In the genomic region with DNA sequence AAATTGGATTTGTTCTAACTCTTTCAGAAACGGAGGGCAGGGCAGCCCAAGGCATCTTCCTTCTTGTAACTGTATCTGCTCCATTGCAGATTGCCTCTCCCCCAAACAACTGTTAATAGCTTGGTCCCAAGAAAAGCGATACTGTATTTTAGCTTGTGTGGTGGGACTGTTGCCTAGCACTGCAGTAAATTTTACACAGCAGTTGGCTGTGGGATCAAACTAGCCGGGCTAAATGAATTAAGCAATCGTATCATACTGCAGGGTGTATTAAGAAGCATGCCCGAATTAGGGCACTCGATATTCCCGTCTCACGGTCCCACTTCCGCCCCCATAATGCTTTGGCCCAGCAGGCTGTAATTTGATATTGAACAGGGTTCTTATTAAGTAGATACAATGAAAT, we compare ENCODE assay signal across 15 mouse cellular contexts.
DNase-seq lines count a peak whose midpoint lies in the region; ATAC-seq lines count a peak whose summit lies in the region.
"Had no signal": no experiment of that assay in that cellular context is flagged by ENCODE, and none has a peak within 500 bp of the region (broad histone marks: within the 10 kb centered on the region; RNA-seq: fewer than 3 reads in every experiment).

No protein-coding gene starts in this region.

- H3K4me2 ChIP-seq in embryonic facial prominence, embryonic 11.5 days (ENCODE audit: low read depth, low read length), result no peak overlapping the region
- H3K4me2 ChIP-seq in lung, embryonic 15.5 days, result peak overlapping the region; percentile 41
- peak overlapping the region; percentile 41 for H3K4me2 ChIP-seq in stomach, embryonic 15.5 days
- H3K4me2 ChIP-seq: forebrain, embryonic 12.5 days; heart, embryonic 11.5 days had no signal

- H3K9me3 ChIP-seq in embryonic facial prominence, embryonic 11.5 days (replicated peaks; ENCODE audit: control insufficient read depth, low read length), result no peaks in the 10 kb centered on the region
- no peaks in the 10 kb centered on the region for H3K9me3 ChIP-seq in embryonic facial prominence, embryonic 10.5 days
- H3K9me3 ChIP-seq in lung, embryonic 15.5 days, result no peaks in the 10 kb centered on the region
- no peaks in the 10 kb centered on the region for H3K9me3 ChIP-seq in limb, embryonic 10.5 days (replicated peaks)
- no peaks in the 10 kb centered on the region for H3K9me3 ChIP-seq in stomach, embryonic 15.5 days
- H3K9me3 ChIP-seq: forebrain, embryonic 12.5 days had no signal

- no peak overlapping the region for H3K9ac ChIP-seq in embryonic facial prominence, embryonic 11.5 days (replicated peaks; ENCODE audit: low read length)
- H3K9ac ChIP-seq in lung, embryonic 15.5 days, result no peak overlapping the region
- H3K9ac ChIP-seq in stomach, embryonic 15.5 days, result no peak overlapping the region
- H3K9ac ChIP-seq: forebrain, embryonic 12.5 days had no signal

- H3K4me1 ChIP-seq in embryonic facial prominence, embryonic 11.5 days (ENCODE audit: control insufficient read depth, insufficient read depth, low read length), result no peaks in the 10 kb centered on the region
- peaks cover 6% of the 10 kb centered on the region for H3K4me1 ChIP-seq in embryonic facial prominence, embryonic 10.5 days
- H3K4me1 ChIP-seq in lung, embryonic 15.5 days, result no peaks in the 10 kb centered on the region
- H3K4me1 ChIP-seq in limb, embryonic 10.5 days, result peaks cover 17% of the 10 kb centered on the region; the same call in 1 of the 2 replicates
- H3K4me1 ChIP-seq in stomach, embryonic 15.5 days, result 0 out of 2 replicates have a peak, but pooled peaks cover 5% of the 10 kb centered on the region
- H3K4me1 ChIP-seq: forebrain, embryonic 12.5 days had no signal

- no peak overlapping the region for H3K4me3 ChIP-seq in embryonic facial prominence, embryonic 11.5 days (ENCODE audit: low read depth, low read length)
- H3K4me3 ChIP-seq in embryonic facial prominence, embryonic 10.5 days, result no peak overlapping the region
- H3K4me3 ChIP-seq in lung, embryonic 15.5 days, result no peak overlapping the region
- H3K4me3 ChIP-seq in limb, embryonic 10.5 days, result peak overlapping the region; percentile 29
- H3K4me3 ChIP-seq in stomach, embryonic 15.5 days (replicated peaks), result peak overlapping the region; percentile 9
- H3K4me3 ChIP-seq: forebrain, embryonic 12.5 days; megakaryocyte, embryonic 14.5 days had no signal

- 57% methylated on average over 9 of the region's 9 CpGs for WGBS in embryonic facial prominence, embryonic 11.5 days
- WGBS in embryonic facial prominence, embryonic 10.5 days, result 79% methylated on average over 9 of the region's 9 CpGs
- WGBS in lung, embryonic 15.5 days, result 52% methylated on average over 9 of the region's 9 CpGs
- WGBS in limb, embryonic 10.5 days, result 68% methylated on average over 9 of the region's 9 CpGs
- 44% methylated on average over 9 of the region's 9 CpGs for WGBS in stomach, embryonic 15.5 days

- DNase-seq in embryonic facial prominence, embryonic 11.5 days (ENCODE audit: low spot score), result peak; percentile 38
- no peak for DNase-seq in embryonic facial prominence, embryonic 10.5 days (ENCODE audit: low spot score)
- no peak for DNase-seq in lung, postnatal 25 days (ENCODE audit: low spot score)
- DNase-seq in limb, embryonic 10.5 days (ENCODE audit: low spot score), result peak; percentile 40
- no peak for DNase-seq in ovary, postnatal 10 days (ENCODE audit: low spot score)
- no peak for DNase-seq in heart, adult 9 months (ENCODE audit: low spot score in 2 of 2)
- DNase-seq: adrenal gland, postnatal 36 days; cerebellum, adult 11 months; liver; thymus, postnatal 14 days had no signal

- H3K36me3 ChIP-seq in embryonic facial prominence, embryonic 11.5 days (replicated peaks; ENCODE audit: control insufficient read depth, insufficient read depth, low read depth, low read length), result no peaks in the 10 kb centered on the region
- no peaks in the 10 kb centered on the region for H3K36me3 ChIP-seq in embryonic facial prominence, embryonic 10.5 days (replicated peaks)
- H3K36me3 ChIP-seq in lung, embryonic 15.5 days, result no peaks in the 10 kb centered on the region
- no peaks in the 10 kb centered on the region for H3K36me3 ChIP-seq in limb, embryonic 10.5 days
- no peaks in the 10 kb centered on the region for H3K36me3 ChIP-seq in stomach, embryonic 15.5 days
- H3K36me3 ChIP-seq: forebrain, embryonic 12.5 days had no signal

- ATAC-seq in embryonic facial prominence, embryonic 11.5 days (replicated peaks; ENCODE audit: insufficient number of reproducible peaks, low FRiP score, low TSS enrichment, low read depth), result no peak; the same call in 1 of the 2 replicates
- ATAC-seq in lung, embryonic 15.5 days (ENCODE audit: borderline replicate concordance, extremely low read depth, low FRiP score, low TSS enrichment), result no peak
- no peak; the same call in 1 of the 2 replicates for ATAC-seq in stomach, embryonic 15.5 days (ENCODE audit: insufficient read depth, low FRiP score, low read depth)

- no peaks in the 10 kb centered on the region for H3K27me3 ChIP-seq in embryonic facial prominence, embryonic 11.5 days (ENCODE audit: control insufficient read depth, insufficient read depth, low read length)
- H3K27me3 ChIP-seq in embryonic facial prominence, embryonic 10.5 days (replicated peaks; ENCODE audit: low read depth, poor library complexity, severe bottlenecking), result no peaks in the 10 kb centered on the region
- H3K27me3 ChIP-seq in lung, embryonic 15.5 days, result no peaks in the 10 kb centered on the region
- no peaks in the 10 kb centered on the region for H3K27me3 ChIP-seq in limb, embryonic 10.5 days (ENCODE audit: low read depth, poor library complexity, severe bottlenecking)
- no peaks in the 10 kb centered on the region for H3K27me3 ChIP-seq in stomach, embryonic 15.5 days (replicated peaks)
- H3K27me3 ChIP-seq: forebrain, embryonic 12.5 days had no signal

- no peak overlapping the region for H3K27ac ChIP-seq in embryonic facial prominence, embryonic 11.5 days (replicated peaks; ENCODE audit: low read depth, low read length)
- H3K27ac ChIP-seq in embryonic facial prominence, embryonic 10.5 days (replicated peaks), result no peak overlapping the region
- no peak overlapping the region; the same call in 1 of the 2 replicates for H3K27ac ChIP-seq in lung, embryonic 15.5 days
- H3K27ac ChIP-seq in limb, embryonic 10.5 days, result peak overlapping the region; percentile 50; the same call in 1 of the 2 replicates
- H3K27ac ChIP-seq in stomach, embryonic 15.5 days, result peak overlapping the region; percentile 77
- H3K27ac ChIP-seq: forebrain, embryonic 12.5 days had no signal

Comparison
In these comparisons a context has a peak if more than half of its experiments do, and no peak if none do; other contexts are left out.
1. DNase-seq: peak in embryonic facial prominence, embryonic 11.5 days (single experiment) and limb, embryonic 10.5 days (single experiment); none in embryonic facial prominence, embryonic 10.5 days (single experiment), lung, postnatal 25 days (single experiment), ovary, postnatal 10 days (single experiment) and heart, adult 9 months (0 of 2).
2. H3K27ac ChIP-seq: peak in limb, embryonic 10.5 days (single experiment) and stomach, embryonic 15.5 days (single experiment); none in embryonic facial prominence, embryonic 11.5 days (single experiment), embryonic facial prominence, embryonic 10.5 days (single experiment) and lung, embryonic 15.5 days (single experiment).
3. H3K4me3 ChIP-seq: peak in limb, embryonic 10.5 days (single experiment) and stomach, embryonic 15.5 days (single experiment); none in embryonic facial prominence, embryonic 11.5 days (single experiment), embryonic facial prominence, embryonic 10.5 days (single experiment) and lung, embryonic 15.5 days (single experiment).